Mouse (Mus musculus) mouse embryonic stem cell (cell line): ENCODE measurements around the gene Eif2b1.
"Not testable (repeated sequence)": the region's sequence is repeated elsewhere in the genome, so short reads cannot be mapped to it uniquely, and the experiment has no call there.

Experiments used
- in situ Hi-C, 2 experiments: fragments of 300-500 bp; cut with MboI; formaldehyde crosslinking; loops; 1 replicate in 1 of 2; 3 replicates in 1 of 2; pipeline ENCODE4 v1.14.3; 2019 to 2020; ENCODE audit warnings: low sequenced_read_pairs in 2 of 2, low pct_unique_long_range_greater_than_20kb in 1 of 2, mixed read lengths in 1 of 2; ENCODE audit not compliant: unreplicated experiment in 1 of 2

Gene Eif2b1

GRCm38 (mm10) chr5:124552558-124553307 lies 26.2 kb downstream of the Eif2b1 start, which contains the start of gene Ddx55:
Ddx55 (plus strand) TSS chr5:124552864.
- in situ Hi-C loops = no loop called here

DNA sequence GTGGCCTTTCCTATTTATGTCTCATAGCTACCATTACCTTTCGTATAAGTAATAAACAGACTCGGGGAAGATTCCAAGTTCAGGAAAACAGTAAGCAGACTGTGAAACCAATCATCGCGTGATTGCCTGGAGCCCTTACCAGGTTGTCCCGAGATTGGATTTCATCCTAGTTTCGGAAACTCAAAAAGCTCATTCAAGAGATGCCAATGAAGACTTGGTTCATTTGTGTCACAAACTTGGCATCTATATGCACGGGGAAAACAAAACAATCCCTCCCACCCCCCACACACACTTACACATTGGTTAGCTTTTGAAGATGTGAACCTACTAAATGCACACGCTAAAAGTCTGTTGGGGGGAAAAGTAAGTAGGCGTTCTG lies 26.8 kb downstream of the Eif2b1 start:
- in situ Hi-C loops = no loop called here

GRCm38 (mm10) chr5:124551349-124552093 lies 27.4 kb downstream of the Eif2b1 start:
- in situ Hi-C loops = not testable (repeated sequence)

DNA sequence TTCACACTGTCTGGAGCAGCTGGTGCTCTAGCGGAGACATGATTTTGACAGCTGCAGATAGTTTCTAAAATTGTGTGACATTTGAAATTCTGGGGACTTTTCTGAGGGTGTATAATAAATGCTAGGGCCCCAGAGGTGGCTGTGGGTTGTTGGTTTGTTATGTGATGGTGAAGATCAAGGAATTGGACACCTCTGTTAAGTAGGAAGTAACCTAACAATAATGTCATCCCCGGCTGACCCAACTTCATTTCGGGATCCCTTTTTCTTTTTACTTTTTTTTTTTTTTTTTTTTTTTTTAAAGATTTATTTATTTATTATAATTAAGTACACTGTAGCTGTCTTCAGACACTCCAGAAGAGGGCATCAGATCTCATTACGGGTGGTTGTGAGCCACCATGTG lies 28.2 kb downstream of the Eif2b1 start:
- in situ Hi-C loops = not testable (repeated sequence)

DNA sequence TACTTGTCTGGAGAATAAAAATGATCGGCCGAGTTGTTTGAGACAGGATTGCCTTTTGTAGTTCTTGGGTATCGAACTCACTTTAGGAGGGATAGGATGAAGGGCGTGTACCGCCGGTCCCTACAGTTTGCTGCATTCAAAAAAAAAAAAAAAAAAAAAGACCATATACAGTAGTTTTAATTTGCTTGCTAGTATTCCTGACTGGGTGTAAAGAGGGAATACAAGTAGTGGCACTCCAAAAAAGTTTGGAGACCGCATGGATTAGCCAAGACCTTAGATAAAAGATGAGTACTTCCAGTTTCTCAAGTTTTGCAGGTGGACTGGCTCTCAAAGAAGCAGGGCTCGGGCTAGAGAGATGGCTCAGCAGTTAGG lies 37.3 kb downstream of the Eif2b1 start:
- in situ Hi-C loops = no loop called here

DNA sequence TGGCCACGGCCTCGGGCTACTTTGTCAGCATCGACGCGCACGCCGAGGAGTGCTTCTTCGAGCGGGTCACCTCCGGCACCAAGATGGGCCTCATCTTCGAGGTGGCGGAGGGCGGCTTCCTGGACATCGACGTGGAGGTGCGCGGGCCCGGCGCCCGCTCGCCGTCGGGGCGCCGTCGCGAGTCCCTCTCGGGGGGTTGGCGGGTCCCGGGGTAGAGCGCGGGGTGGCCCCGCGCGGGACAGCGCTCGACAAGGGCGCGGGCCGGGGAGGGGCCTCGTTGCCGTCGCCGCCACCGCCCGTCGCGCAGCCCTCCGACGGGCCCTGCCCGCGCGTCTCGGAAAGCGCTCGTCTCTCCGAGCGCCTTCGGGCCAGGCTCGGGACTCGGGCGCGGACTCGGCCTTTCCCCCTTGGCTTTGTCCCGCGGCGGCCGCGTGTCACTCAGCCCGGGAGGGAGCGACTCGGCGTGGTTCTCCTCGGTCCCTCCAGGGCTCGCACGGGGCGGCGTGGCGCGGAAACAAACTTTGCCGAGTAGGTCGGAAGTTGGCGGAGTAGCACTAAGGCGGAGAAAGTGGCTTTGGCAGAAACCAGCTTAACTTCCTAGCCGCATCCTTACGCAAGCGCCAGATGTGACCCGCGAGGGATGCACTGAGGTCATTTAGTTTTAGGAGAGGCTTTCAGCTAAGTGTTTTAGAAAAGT lies 37.9 kb downstream of the Eif2b1 start:
- in situ Hi-C loops = no loop called here

DNA sequence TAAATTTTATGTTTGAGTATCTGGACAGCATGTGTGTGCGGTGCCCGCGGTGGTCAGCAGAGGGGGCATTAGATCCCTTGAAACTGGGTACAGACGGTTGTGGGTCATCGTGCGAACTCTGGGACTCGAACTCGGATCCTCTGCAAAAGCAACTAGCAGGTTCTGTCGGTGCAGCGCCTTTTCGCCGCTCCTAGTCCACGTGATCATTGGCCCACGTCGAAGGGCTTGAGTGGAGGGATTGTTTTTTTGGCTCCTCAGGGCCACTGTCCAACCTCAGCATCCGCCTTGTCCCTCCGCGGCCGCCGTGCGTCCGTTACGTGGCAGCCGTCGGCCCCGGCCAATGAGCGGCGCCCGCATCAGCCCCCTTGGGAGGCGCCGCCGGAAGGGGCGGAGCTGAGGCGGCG lies 38.5 kb downstream of the Eif2b1 start, which contains the start of gene Tmed2:
Gene Tmed2, plus strand, starts transcription at position 313 of the 404 bp plus-strand sequence.
- in situ Hi-C loops = no loop called here

DNA sequence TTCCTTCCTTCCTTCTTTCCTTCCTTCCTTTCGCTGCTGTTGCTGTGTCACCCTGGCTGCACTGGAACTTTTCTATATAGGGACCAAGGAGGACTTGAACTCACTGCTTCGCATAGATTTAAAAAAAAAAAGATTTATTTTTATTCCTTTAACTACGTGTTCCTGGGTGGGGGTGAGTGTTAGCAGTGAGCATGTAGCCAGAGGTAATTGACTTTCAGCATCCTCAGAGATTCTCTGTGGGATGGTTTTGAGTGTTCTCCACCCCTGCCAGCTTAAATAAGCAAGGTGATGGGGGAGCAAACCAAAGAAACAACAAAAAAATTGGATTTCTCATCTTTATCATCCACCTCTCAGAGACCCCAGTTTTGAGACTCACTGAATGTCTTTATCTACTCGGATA lies 39.0 kb downstream of the Eif2b1 start:
- in situ Hi-C loops = no loop called here

DNA sequence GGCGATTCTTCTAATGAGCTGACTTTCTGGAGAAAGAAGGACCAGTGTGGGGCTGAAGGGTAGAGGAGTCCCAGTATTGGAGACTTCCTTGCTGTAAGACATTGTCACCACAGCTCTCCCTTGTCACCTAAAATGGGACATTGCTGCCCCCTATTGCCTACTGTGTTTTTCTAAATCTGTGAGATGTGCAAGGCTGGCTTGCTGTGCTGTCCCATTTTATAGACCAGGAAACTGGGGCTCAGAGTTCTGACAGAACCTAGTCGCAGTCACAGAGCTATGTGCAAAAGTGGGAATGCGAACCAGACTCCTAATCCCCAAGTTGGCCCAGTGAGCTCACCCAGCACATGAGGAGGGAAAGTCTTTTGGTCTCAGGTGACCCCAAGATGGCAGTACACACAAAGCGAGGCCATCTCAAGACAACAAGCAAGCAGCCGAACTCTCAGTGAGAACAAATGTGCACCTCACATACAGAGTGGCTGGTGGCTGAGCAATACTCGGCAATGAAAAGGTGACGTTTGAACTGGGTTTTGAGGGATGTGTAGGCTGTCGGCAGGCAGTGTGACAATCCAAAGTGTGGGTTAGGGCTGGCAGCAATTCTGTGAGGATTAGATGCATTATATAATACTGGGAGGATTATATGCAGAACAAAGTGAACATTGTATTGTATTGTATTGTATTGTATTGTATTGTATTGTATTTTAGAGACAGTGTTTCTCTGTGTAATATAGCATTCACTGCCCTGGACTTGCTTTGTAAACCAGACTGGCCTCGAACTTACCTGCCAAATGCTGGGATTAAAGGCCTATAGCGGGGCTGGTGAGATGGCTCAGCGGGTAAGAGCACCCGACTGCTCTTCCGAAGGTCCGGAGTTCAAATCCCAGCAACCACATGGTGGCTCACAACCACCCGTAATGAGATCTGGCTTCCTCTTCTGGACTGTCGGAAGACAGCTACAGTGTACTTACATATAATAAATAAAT lies 39.8 kb downstream of the Eif2b1 start:
- in situ Hi-C loops = no loop called here

DNA sequence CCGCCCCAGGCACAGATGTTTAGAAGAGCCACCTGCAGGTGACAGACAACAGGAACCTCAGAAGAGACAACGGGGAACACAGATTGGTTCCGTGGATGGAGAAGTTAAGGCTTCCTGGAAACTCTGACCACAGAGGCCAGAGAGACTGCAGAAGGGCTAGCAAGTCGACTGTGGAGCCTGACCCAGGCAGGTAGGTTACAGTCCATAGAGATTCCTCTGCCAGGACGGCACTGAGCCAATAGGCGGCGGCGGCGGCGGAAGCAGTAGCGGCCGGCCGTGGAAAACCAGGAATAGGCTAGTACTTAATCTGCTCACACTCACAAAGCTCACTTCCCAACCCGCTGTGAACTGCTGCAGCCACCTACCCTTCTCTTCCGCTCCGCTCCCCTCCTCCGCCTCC lies 42.2 kb downstream of the Eif2b1 start:
- in situ Hi-C loops = no loop called here

GRCm38 (mm10) chr5:124535016-124535415 lies 43.9 kb downstream of the Eif2b1 start:
- in situ Hi-C loops = no loop called here

DNA sequence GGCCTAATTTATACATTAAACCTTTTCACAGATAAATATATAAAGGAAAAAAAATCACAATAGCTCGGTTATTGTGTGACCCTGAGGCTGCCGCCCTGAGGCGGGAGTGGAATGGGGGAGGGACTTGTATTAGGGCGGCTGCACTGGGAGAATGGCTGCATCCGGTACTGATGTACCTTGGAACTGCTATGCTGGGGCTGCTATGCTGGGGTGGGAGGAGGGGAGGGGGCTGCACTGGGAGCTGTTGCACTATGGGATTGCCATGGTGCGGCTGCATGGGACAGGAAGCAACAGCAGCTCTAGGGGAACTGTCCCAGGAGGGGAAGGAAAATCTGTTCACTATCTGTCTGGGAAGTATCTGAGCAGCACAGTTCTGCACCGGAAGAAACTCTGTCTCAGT lies 46.5 kb downstream of the Eif2b1 start:
- in situ Hi-C loops = no loop called here

DNA sequence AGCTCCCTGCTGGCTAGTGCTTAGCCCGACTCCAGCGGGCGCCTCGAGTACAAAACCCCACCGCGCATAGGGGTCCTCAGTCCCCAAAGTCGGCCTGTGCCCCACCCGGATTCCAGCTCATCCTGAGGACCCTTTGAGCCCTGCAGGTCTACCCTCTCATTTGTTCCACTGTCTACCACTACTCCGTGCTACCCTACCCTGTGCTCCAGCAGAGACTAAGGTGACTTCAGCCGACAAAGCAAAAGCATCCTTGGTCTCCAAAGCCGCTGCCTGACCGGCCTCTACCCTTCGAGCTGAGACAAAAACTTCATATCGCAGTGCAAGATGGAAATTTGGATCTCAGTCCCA lies 47.4 kb downstream of the Eif2b1 start:
- in situ Hi-C loops = no loop called here

- in situ Hi-C loops = no loop called here
Measured at GRCm38 (mm10) chr5:124530655-124531582, 48.0 kb downstream of the Eif2b1 start, which contains the start of gene Rilpl1. Rilpl1 (minus strand) TSS chr5:124531391.

DNA sequence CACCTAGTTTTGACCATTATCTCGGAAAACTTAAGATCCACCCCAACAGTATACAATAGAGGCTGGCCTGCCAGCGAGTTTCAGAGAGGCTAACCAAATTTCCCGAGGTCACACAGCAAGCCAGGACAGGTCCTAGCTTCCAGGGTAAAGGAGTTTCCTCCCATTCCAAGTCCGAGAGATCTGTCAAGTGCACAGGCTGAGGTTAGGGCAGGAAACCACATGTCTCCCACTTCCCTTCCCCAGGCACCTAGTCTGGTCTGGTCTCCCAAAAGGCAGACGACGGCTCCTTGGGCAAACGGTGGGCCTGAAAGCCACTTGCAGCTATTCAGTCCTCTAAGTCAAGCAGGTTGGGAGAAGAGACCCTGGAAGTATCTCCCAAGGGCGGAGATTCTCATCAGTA lies 49.2 kb downstream of the Eif2b1 start:
- in situ Hi-C loops = no loop called here

DNA sequence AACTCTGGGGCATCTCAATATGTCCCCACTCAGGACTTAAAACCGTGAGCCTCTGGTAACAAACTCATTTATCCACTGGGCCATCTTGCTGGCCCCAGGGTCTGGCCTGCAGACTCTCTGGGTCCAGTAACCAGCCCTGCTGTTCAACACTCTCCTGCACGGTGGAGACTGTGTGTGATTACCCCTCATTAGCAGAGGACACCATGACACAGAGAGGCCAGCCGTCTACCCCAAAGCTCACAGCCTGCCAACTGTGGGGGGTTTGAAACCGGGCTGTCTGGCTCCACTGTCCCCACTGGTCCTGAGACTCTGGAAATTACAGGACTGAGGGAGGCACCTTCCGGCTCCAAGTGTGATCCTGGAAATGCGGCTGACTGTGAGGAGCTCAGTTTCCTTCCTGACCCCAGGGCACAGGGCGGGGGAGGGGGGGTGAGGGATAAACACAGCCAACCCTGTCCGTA lies 49.7 kb downstream of the Eif2b1 start:
- in situ Hi-C loops = no loop called here

GRCm38 (mm10) chr5:124528791-124529190 lies 50.1 kb downstream of the Eif2b1 start:
- in situ Hi-C loops = no loop called here
